ENCODE assay signal across 31 mouse cellular contexts in the genomic region with DNA sequence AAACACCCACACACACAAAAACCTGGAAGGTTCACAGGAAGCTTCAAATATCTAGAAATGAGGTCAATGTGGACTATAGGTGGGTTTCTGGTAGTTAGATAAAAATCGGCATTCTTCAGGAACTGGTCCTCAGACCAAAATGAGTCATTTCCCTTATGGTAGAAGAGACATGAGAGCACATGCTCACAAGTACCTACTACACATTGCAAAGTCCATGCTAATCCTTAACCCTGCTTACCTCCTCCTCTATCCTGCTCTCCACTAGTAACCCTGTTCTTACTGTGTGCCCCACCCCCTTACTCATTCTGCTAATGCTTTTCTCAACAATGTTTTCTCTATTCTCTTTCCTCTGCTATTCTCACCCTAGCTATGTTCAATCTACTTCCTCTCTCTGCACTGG.
DNase-seq lines count a peak whose midpoint lies in the region; ATAC-seq and TF ChIP-seq lines count a peak whose summit lies in the region.
"Had no signal": no experiment of that assay in that cellular context is flagged by ENCODE, and none has a peak within 500 bp of the region (broad histone marks: within the 10 kb centered on the region; RNA-seq: fewer than 3 reads in every experiment).

No protein-coding gene starts in this region.

- no peaks in the 10 kb centered on the region for H3K79me2 ChIP-seq in MEL (ENCODE audit: control insufficient read depth, insufficient read depth, low read length, poor library complexity)

- TF ChIP-seq CTCF in lung, postnatal 0 days (IDR thresholded peaks at IDR 0.05) = no peak
- TF ChIP-seq CTCF in MEL (IDR thresholded peaks at IDR 0.05 in 2 of 3, conservative IDR thresholded peaks at IDR 0.05 in 1 of 3; ENCODE audit: control insufficient read depth in 1 of 3, insufficient read depth in 1 of 3, low read depth in 2 of 3, low read length in 3 of 3, poor library complexity in 1 of 3, severe bottlenecking in 1 of 3) = no peak

- TF ChIP-seq POLR2A in MEL (IDR thresholded peaks at IDR 0.05; ENCODE audit: control insufficient read depth in 1 of 2, insufficient read depth in 1 of 2, low read depth in 1 of 2, low read length in 2 of 2, poor library complexity in 1 of 2) = no peak

- H3K4me3 ChIP-seq in lung, postnatal 0 days (ENCODE audit: low read depth, low read length) = no peak overlapping the region
- H3K4me3 ChIP-seq in MEL (ENCODE audit: control insufficient read depth in 1 of 2, insufficient read depth in 1 of 2, low read depth in 2 of 2, low read length in 2 of 2) = no peak overlapping the region
- H3K4me3 ChIP-seq in intestine, embryonic 16.5 days (ENCODE audit: low read length) = no peak overlapping the region
- H3K4me3 ChIP-seq: embryonic facial prominence, embryonic 13.5 days; forebrain, embryonic 10.5 days; hindbrain, embryonic 12.5 days; liver, embryonic 12.5 days; megakaryocyte, embryonic 14.5 days; stomach, embryonic 15.5 days had no signal

- H3K9me3 ChIP-seq in lung, postnatal 0 days (ENCODE audit: low read length) = no peaks in the 10 kb centered on the region
- H3K9me3 ChIP-seq in MEL (replicated peaks; ENCODE audit: insufficient read depth, low read length) = no peaks in the 10 kb centered on the region
- no peaks in the 10 kb centered on the region for H3K9me3 ChIP-seq in intestine, embryonic 16.5 days (ENCODE audit: control insufficient read depth, low read length)
- H3K9me3 ChIP-seq: embryonic facial prominence, embryonic 13.5 days; forebrain, embryonic 10.5 days; G1E; hindbrain, embryonic 12.5 days; liver, embryonic 12.5 days; megakaryocyte, embryonic 14.5 days; stomach, embryonic 15.5 days had no signal

- peaks cover 39% of the 10 kb centered on the region; the same call in 1 of the 2 replicates for H3K36me3 ChIP-seq in lung, postnatal 0 days (ENCODE audit: insufficient read depth, low read length)
- H3K36me3 ChIP-seq in MEL (ENCODE audit: control insufficient read depth in 1 of 2, insufficient read depth in 2 of 2, low read length in 2 of 2) = peaks cover 0 to 11% of the 10 kb centered on the region in 2 experiments; a peak in 3 of 4 replicates
- H3K36me3 ChIP-seq in intestine, embryonic 16.5 days (ENCODE audit: control insufficient read depth, insufficient read depth, low read length) = peaks cover 24% of the 10 kb centered on the region

- no peak for TF ChIP-seq RAD21 in MEL (IDR thresholded peaks at IDR 0.05; ENCODE audit: low read depth, low read length)

- WGBS in lung, postnatal 0 days = 27% methylated on average over 1 of the region's 1 CpGs
- 79% methylated on average over 1 of the region's 1 CpGs for WGBS in intestine, embryonic 16.5 days

- H3K9ac ChIP-seq in lung, postnatal 0 days (replicated peaks; ENCODE audit: low read depth) = no peak overlapping the region
- no peak overlapping the region for H3K9ac ChIP-seq in MEL (ENCODE audit: control insufficient read depth, low read depth, low read length, poor library complexity, severe bottlenecking)
- no peak overlapping the region for H3K9ac ChIP-seq in intestine, embryonic 16.5 days (ENCODE audit: low read depth, low read length)
- H3K9ac ChIP-seq: embryonic facial prominence, embryonic 13.5 days; hindbrain, embryonic 12.5 days; liver, embryonic 12.5 days; liver, postnatal 0 days; stomach, embryonic 15.5 days had no signal

- no peak overlapping the region for H3K27ac ChIP-seq in lung, postnatal 0 days (ENCODE audit: low read length)
- H3K27ac ChIP-seq in MEL (ENCODE audit: control insufficient read depth, low read depth, low read length) = no peak overlapping the region
- H3K27ac ChIP-seq in intestine, embryonic 16.5 days (ENCODE audit: low read length) = no peak overlapping the region
- H3K27ac ChIP-seq: embryonic facial prominence, embryonic 13.5 days; forebrain, embryonic 10.5 days; hindbrain, embryonic 12.5 days; hindbrain, postnatal 0 days; liver, embryonic 12.5 days; stomach, embryonic 15.5 days had no signal

- peak; percentile 47 for DNase-seq in lung, postnatal 0 days (ENCODE audit: low spot score)
- no peak for DNase-seq in lung, postnatal 4 days
- peak; percentile 34 for DNase-seq in MEL (ENCODE audit: low read depth, low spot score)
- no peak for DNase-seq in kidney, postnatal 4 days
- DNase-seq in urinary bladder, adult 18-20 months (ENCODE audit: low spot score in 2 of 2) = no peak
- DNase-seq: adrenal gland, postnatal 25 days; cerebellum, adult 11-12 months; cerebellum, postnatal 10 days; gastrocnemius, postnatal 14 days; heart, adult 18-20 months; heart, postnatal 36 days; kidney, adult 18-20 months; layer of hippocampus, postnatal 36 days; left cerebral cortex, postnatal 4 days; liver, postnatal 0 days; lung, postnatal 10 days; midbrain, embryonic 14.5 days; retina, postnatal 1 day; right cerebral cortex, postnatal 14 days; thymus, postnatal 14 days had no signal

- peak; percentile 72 for ATAC-seq in lung, postnatal 0 days
- ATAC-seq in intestine, embryonic 16.5 days = peak; percentile 57
- ATAC-seq in megakaryocyte, adult 5-6 weeks (ENCODE audit: poor library complexity, severe bottlenecking) = no peak
- ATAC-seq: hindbrain, postnatal 0 days; liver, embryonic 12.5 days; liver, postnatal 0 days had no signal

- H3K4me1 ChIP-seq in lung, postnatal 0 days (ENCODE audit: insufficient read depth, low read depth, low read length) = no peaks in the 10 kb centered on the region
- H3K4me1 ChIP-seq in MEL (ENCODE audit: control insufficient read depth in 1 of 2, insufficient read depth in 2 of 2, low read length in 2 of 2) = no peaks in the 10 kb centered on the region
- no peaks in the 10 kb centered on the region for H3K4me1 ChIP-seq in intestine, embryonic 16.5 days (ENCODE audit: control insufficient read depth, insufficient read depth, low read length)
- H3K4me1 ChIP-seq: embryonic facial prominence, embryonic 13.5 days; forebrain, embryonic 10.5 days; hindbrain, embryonic 12.5 days; liver, embryonic 12.5 days; stomach, embryonic 15.5 days had no signal

- no peaks in the 10 kb centered on the region for H3K27me3 ChIP-seq in lung, postnatal 0 days (replicated peaks; ENCODE audit: insufficient read depth, low read length)
- H3K27me3 ChIP-seq in MEL (ENCODE audit: control insufficient read depth in 1 of 2, insufficient read depth in 2 of 2, low read length in 2 of 2) = no peaks in the 10 kb centered on the region
- no peaks in the 10 kb centered on the region for H3K27me3 ChIP-seq in intestine, embryonic 16.5 days (replicated peaks; ENCODE audit: control insufficient read depth, insufficient read depth, low read length)
- H3K27me3 ChIP-seq: embryonic facial prominence, embryonic 13.5 days; hindbrain, embryonic 12.5 days; liver, embryonic 12.5 days; megakaryocyte, embryonic 14.5 days; stomach, embryonic 15.5 days had no signal

- no peak for TF ChIP-seq EP300 in lung, postnatal 0 days (IDR thresholded peaks at IDR 0.05)
- TF ChIP-seq EP300 in MEL (IDR thresholded peaks at IDR 0.05; ENCODE audit: low read depth in 1 of 2, low read length in 2 of 2) = no peak

- H3K4me2 ChIP-seq in lung, postnatal 0 days (replicated peaks; ENCODE audit: low read depth, low read length) = no peak overlapping the region
- H3K4me2 ChIP-seq in intestine, embryonic 16.5 days (ENCODE audit: low read depth, low read length) = no peak overlapping the region
- H3K4me2 ChIP-seq: embryonic facial prominence, embryonic 13.5 days; heart, embryonic 11.5 days; hindbrain, embryonic 12.5 days; liver, embryonic 12.5 days; stomach, embryonic 15.5 days had no signal

TF ChIP-seq in MEL, 35 proteins besides CTCF, POLR2A, EP300 and RAD21:
- TF ChIP-seq CHD2 (IDR thresholded peaks at IDR 0.05; ENCODE audit: low read length) (no peak), NRF1 (IDR thresholded peaks at IDR 0.05; ENCODE audit: insufficient read depth, low read depth, low read length, poor library complexity, severe bottlenecking) (no peak), MXI1 (IDR thresholded peaks at IDR 0.05; ENCODE audit: low read depth, low read length) (no peak), MAFK (IDR thresholded peaks at IDR 0.05; ENCODE audit: borderline replicate concordance, low read depth, low read length) (no peak), ZNF384 (IDR thresholded peaks at IDR 0.05; ENCODE audit: low read depth, low read length) (no peak), MAX (IDR thresholded peaks at IDR 0.05; ENCODE audit: low read length) (no peak), ELF1 (IDR thresholded peaks at IDR 0.05; ENCODE audit: low read depth, low read length) (no peak), GATA1 (IDR thresholded peaks at IDR 0.05; ENCODE audit: low read depth, low read length) (no peak), USF1 (IDR thresholded peaks at IDR 0.05; ENCODE audit: low read depth, low read length) (no peak), UBTF (IDR thresholded peaks at IDR 0.05; ENCODE audit: borderline replicate concordance, insufficient read depth, low read depth, low read length) (no peak), TCF12 (IDR thresholded peaks at IDR 0.05; ENCODE audit: low read depth, low read length) (no peak), SIN3A (IDR thresholded peaks at IDR 0.05; ENCODE audit: low read length) (no peak)

Comparison
In these comparisons a context has a peak if more than half of its experiments do, and no peak if none do; other contexts are left out.
1. DNase-seq: peak in lung, postnatal 0 days (single experiment) and MEL (single experiment); none in lung, postnatal 4 days (0 of 2), kidney, postnatal 4 days (0 of 2) and urinary bladder, adult 18-20 months (0 of 2).